Mouse (Mus musculus) lung, postnatal 0 days (tissue): Measurements from ENCODE around the gene Rnf182.

Source experiments
- CTCF ChIP-seq: IDR thresholded peaks from 2 replicates; pipeline ENCODE4 v1.5.1; 2016; ENCODE audit warnings: antibody characterized with exemption, mild to moderate bottlenecking
- EP300 ChIP-seq: IDR thresholded peaks from 2 replicates; pipeline ENCODE4 v1.6.1; 2016; ENCODE audit warnings: antibody characterized with exemption, mild to moderate bottlenecking, control low read depth

- TF ChIP-seq CTCF (no peak), EP300 (no peak)
Observed at GRCm38 (mm10) chr13:43592681-43593068, 22.8 kb upstream of the Rnf182 start.
